Mouse (Mus musculus) fat pad, adult 2 months (tissue): ENCODE measurements around the gene Scarf1.

Experiments
- DNase-seq: peaks from one replicate; pipeline ENCODE4 v3.0.0-alpha.2; 2011; ENCODE audit warnings: low read depth, low spot score; ENCODE audit errors: extremely low read depth

The Scarf1 gene

GRCm38 (mm10) chr11:75511213-75511612, 2.1 kb upstream of the Scarf1 start:
- DNase-seq = no peak

- DNase-seq = no peak
These were observed 880 bp upstream of the Scarf1 start for GRCm38 (mm10) chr11:75512301-75513018.

GRCm38 (mm10) chr11:75515186-75515585, 1.8 kb downstream of the Scarf1 start:
- DNase-seq = no peak

GRCm38 (mm10) chr11:75519834-75520633, 6.7 kb downstream of the Scarf1 start:
- DNase-seq = no peak

- no peak for DNase-seq
These were observed 8.3 kb downstream of the Scarf1 start for GRCm38 (mm10) chr11:75521609-75522008.

DNA sequence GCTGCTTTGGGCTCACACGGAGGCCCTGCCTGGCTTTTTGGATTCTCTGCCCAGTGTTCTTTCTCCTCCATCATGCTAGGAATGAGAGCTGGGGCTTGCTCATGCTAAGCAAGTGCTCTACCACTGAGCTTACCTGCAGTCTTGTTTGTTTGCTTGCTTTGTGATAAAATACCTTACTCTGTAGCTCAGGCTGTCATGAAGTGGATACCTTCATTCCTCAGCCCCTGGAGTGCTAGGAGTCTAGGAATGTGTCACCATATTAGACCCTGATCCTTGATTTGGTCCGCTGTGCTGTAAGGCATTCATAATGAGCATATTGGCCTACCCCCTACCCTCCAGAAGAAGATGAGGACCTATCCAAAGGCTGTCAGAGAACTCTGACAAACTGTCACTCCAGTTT, 9.5 kb downstream of the Scarf1 start:
- DNase-seq = no peak

- DNase-seq = no peak
These were observed 12.3 kb downstream of the Scarf1 start for GRCm38 (mm10) chr11:75525531-75526125.

DNA sequence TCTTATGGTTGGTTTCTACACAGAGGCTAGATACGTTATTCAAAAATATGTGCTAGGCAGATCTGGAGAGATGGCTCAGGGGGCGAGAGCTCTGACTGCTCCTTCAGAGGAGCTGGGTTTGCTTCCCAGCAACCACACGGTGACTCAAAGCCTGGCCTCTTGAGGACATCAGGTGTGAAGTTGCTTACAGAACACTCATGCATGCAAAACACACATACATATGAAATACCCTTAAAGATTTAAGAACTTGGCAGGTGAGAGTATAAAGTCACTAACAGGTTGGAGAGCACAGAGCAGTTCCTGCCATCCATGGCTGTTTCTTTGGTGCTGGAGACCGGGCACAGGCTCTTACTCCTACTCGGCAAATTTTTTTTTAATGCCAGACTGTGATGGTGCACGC, 13.6 kb downstream of the Scarf1 start:
- no peak for DNase-seq

DNA sequence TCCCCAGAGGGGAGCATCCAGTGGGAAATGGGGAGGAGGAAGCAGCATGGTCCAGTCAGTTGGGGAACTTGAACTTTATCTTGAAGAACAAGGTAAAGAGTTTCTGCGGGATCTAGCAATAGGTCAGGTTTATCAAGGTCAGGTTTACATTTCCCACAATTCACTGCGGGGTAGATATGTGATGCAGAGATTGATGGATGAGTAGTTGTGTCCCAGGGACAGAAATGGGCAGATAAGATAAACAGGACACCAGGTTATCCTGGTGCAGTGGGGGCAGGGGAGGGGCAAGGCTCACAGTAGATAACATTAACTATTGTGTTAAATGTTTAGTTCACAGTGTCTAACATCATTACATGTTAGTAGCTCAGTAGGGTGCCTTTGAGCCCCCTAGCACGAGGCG, 16.4 kb downstream of the Scarf1 start:
- DNase-seq = no peak

DNA sequence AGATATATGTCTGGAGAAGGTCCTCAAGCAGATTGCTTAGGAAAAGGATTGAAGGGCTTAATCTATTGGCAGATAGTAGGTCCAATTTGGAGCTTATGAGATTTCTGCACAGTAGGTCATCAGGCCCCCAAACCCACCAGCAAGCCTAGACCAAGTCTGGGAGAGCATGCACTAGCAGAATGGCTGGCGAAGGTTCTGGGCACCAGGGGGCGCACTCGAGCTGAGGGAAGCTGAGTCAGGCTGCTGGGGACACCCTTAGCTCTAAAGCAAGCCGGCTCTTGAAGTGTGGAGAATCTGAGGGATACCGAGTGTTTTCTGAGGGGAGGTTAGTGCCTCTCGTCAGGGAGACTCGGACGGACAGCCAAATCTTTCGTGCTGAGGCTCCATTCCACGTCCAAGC, 17.0 kb downstream of the Scarf1 start:
- no peak for DNase-seq

GRCm38 (mm10) chr11:75530845-75531373, 17.6 kb downstream of the Scarf1 start:
- DNase-seq = no peak

DNA sequence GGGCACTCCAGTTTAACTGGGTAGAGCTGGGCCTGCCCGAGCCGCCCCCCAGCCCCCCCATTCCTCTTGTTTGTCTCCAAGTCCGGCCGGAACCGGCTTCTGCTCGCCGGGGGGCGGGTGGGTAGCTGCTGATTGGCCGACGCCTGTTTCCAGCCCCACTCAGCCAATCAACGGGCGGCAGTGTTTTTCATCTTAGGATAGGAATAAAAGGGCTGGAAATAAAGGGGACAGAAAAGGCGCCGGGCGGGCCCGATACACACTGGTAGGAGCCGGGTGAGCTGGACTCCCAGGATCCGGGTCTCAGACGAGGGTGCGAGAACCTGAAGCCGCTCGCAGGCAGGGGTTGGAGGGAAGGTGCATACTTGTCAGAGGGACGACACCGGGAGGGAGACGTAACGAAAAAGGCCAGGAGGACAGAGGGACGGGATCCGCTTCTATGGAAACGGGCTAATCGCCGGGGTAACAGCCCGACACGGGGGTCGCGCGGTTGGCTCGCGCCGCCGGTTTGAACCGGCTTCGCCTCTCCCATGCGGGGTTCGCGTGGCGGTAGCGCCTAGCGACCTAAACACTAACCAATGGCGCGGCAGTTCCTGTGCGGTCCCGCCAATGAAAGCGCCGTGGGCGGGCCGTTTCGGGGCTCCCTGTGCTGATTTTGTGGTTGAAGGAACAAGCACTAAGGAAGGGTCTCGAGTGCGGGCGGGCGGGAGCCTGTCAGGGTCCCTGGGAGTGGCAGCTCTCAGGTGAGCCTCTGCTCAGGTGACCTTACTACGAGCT, 18.3 kb downstream of the Scarf1 start, which contains the start of gene Slc43a2:
Gene Slc43a2, plus strand, starts transcription at position 226 of the 774 bp plus-strand sequence.
- DNase-seq = no peak

- DNase-seq = no peak
These were observed 19.3 kb downstream of the Scarf1 start for GRCm38 (mm10) chr11:75532340-75533277.

DNA sequence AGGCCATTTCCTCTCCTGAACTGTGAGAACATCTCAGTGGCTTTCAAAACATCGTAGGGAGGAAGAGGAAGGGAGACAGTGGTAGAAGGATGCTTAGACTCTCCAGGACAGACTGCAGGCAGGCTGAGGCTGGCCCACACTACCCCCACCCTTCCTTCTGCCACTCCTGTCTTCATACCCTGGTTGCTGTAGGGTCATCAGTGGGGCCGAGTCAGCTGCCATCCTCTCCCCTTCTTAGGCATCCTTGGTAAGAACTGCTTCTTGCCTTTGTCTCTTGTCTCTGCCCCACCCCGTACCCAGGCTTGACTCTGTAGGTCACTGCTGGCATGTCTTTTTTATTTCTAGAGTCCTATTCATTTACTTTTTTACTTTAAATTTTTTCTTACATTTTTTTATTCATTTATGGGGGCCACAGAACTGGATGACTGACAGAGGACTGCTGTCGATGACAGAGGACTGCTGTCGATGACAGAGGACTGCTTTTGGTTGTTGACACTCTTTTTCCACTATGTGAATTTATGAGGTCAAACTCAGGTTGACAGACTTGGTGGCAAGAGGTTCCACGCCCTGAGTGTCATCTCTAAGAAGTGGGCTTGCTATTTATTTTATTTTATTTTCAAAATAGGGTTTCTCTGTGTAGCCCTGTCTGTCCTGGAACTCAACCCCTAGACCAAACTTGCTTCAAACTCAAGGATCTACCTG, 20.1 kb downstream of the Scarf1 start:
- DNase-seq = no peak

- DNase-seq = no peak
These were observed 21.1 kb downstream of the Scarf1 start for GRCm38 (mm10) chr11:75534286-75535033.

GRCm38 (mm10) chr11:75535106-75535795, 21.9 kb downstream of the Scarf1 start:
- DNase-seq = no peak

GRCm38 (mm10) chr11:75536255-75537024, 23.1 kb downstream of the Scarf1 start:
- no peak for DNase-seq
